Mouse (Mus musculus) kidney, adult 8-10 months (tissue): ENCODE results near the gene Mbnl1.

ENCODE experiments used
- DNase-seq, 2 experiments: peaks; one replicate each; pipeline ENCODE4 v3.0.0; 2022

Mbnl1 gene

DNA sequence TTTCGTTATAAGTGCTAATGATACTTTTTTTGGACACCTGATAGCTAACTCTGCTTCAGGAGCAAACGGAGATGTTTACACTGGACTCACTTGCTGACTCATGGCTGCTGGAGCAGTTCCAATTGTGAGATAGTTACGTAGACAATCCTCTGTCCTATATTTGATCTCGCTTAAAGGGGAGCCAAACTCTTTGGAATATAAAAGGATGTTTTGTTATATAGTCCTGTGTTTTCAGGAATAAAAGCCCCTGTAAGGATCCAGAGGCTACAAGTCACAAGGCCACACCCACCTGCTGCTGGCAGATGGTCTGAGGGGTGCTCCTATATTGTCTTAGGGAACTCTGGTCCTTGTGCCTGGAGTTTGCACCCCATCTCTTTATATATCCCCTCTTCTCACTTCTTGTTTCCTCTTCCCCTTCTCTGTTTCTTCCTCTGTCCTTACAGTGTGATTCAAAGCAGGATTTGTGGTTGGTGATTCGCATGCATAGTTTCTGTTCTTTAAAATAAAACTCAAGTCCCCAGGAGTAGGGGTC is 97.9 kb downstream of the Mbnl1 start:
- DNase-seq, result peak; percentile 62 to 70

GRCm38 (mm10) chr3:60571493-60571892 is 98.9 kb downstream of the Mbnl1 start:
- DNase-seq, result no peak

- no peak for DNase-seq
These were observed 101.6 kb downstream of the Mbnl1 start for GRCm38 (mm10) chr3:60574199-60574598.

- no peak for DNase-seq
These were observed 102.4 kb downstream of the Mbnl1 start for GRCm38 (mm10) chr3:60574849-60575524.

DNA sequence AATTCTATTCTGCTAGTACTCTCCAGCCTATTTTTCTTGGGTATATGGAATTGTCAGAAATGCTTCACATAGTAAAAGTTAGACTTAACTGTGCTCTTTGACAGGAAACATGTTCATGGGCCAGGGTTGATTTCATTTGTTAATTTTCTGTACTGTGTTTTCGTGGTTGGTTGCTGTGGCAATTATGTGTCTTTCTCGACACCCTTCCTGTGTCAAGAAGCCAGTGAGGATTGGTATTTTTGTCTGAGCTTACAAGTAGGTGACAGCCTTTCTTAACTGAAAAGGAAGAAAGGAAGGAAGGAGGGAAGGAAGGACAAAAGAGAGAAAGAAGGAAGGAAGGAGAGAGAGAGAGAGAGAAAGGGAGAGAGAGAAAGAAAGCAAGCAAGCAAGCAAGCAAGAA is 103.3 kb downstream of the Mbnl1 start:
- DNase-seq, result no peak

- DNase-seq, result peak; percentile 50 to 56
These were observed 103.9 kb downstream of the Mbnl1 start for GRCm38 (mm10) chr3:60576366-60577046.

DNA sequence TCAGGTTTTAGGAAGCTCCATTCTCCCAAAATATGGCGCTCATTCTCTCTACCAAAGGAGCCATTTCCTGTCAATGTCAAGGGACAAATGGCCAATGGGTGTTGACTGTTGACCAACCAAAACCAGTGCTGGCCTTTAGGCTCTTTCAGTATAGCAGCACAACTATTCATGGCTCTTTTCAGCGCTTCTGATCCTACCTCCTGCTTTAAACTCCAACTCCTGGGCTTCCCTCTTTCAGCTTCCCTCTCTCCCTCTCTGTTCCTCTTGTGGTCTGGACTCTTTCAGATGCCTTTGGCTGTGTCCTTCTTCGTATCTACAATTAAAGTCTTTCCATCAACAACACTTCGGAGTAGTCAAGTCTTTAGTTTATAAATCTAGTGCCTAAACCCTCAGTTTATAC is 107.2 kb downstream of the Mbnl1 start:
- DNase-seq, result no peak

- DNase-seq, result no peak
These were observed 108.1 kb downstream of the Mbnl1 start for GRCm38 (mm10) chr3:60580699-60581098.

DNA sequence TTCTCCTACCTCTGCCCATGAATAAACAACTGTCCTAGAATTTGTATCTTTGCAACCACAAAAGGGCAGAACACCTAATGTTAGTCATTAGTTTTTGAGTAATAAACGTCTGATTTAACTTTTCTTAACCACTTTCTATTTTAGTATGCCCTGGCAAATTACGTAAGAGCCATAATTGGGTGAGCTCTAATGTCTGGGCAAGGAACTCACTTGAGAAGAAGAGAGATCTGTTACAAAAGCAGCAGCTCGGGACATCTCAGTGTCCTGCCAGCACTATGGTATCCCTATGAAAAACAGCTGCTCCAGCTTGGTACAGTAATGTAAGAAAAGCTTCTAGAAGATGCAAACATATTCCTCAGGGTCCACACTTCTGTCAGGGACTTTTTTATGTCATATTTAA is 109.5 kb downstream of the Mbnl1 start:
- DNase-seq, result no peak

- no peak for DNase-seq
These were observed 110.0 kb downstream of the Mbnl1 start for GRCm38 (mm10) chr3:60582620-60583019.

DNA sequence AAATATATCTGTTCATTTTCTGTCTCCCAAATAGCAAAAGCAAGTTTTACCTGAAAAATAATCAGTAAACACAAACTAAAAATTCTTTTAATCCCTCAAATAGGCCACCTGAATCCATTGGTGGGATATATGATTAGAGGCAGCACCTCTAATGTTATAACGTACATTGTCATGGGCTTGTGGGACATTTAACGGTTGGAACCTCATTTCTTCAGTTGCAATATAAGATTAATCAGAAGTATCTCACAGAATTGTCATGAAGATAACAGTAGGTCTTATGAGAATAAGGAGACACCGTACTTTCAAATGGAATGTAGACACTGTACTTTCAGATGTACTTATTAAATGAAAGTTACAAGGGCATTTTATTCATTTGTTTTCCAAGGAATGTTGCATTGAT is 112.1 kb downstream of the Mbnl1 start:
- DNase-seq, result no peak

DNA sequence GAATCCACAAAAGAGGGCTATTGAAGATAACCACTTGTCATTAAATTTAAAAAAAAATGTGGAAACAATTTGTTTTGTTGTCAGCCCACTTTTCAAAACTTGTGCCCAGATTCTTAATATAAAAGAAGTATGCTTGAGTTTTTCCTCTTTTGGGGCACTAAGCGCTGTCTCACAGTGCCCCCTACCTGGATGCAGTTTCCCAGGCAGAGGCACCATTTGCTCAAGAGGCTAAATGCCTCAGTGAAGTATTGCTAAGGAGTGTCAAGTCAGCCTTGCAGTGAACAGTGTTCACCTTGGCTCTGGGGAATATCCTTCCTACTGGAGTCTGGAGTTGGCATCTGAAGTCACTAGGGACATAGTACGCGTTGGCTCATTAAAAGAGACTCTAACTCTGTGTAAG is 113.4 kb downstream of the Mbnl1 start:
- no peak for DNase-seq

- DNase-seq, result no peak
These were observed 114.5 kb downstream of the Mbnl1 start for GRCm38 (mm10) chr3:60587149-60587548.

- DNase-seq, result no peak
These were observed 116.7 kb downstream of the Mbnl1 start for GRCm38 (mm10) chr3:60589361-60589760.

DNA sequence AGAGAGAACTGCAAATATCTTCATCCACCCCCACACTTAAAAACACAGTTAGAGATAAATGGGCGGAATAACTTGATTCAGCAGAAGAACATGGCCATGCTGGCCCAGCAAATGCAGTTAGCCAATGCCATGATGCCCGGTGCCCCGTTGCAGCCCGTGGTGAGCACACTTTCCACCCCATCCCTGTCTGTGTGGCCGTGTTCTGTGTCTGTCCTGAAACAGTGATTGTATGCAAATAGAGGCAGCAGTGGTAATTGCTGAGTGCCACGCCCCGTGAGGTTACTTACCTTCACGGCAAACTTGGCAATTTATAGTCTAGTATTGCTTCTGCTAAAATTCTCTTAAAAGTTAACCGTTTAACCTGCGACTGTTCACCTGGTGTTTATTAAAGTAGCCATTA is 123.0 kb downstream of the Mbnl1 start:
- no peak for DNase-seq

GRCm38 (mm10) chr3:60596985-60597384 is 124.4 kb downstream of the Mbnl1 start:
- DNase-seq, result no peak

- peak; percentile 39 to 86 for DNase-seq
These were observed 129.1 kb downstream of the Mbnl1 start for GRCm38 (mm10) chr3:60601686-60602085.

- no peak for DNase-seq
These were observed 130.4 kb downstream of the Mbnl1 start for GRCm38 (mm10) chr3:60602923-60603549.

GRCm38 (mm10) chr3:60603637-60604036 is 131.0 kb downstream of the Mbnl1 start:
- no peak for DNase-seq

- DNase-seq, result no peak
These were observed 131.6 kb downstream of the Mbnl1 start for GRCm38 (mm10) chr3:60604205-60604604.

DNA sequence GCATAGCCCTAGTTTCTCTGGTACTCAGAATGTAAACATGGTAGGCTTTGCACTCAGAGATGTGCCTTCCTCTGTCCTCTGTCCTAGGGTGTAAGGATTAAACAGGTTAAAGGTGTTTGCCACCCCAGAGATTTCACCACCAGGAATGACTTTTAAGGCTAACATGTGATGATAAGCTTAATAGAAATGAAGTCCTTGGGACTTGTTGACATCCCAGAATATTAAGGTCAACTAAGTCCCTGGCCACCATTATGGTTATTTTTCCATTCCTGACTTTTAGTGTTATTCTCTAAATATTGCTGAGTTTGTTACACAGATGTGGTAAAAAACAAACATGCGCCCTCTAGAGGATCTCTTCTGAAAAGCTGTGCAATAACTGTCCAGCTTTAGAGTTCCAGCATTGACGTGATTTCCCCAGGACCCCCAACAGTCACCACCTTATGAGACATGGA is 136.3 kb downstream of the Mbnl1 start:
- DNase-seq, result no peak

GRCm38 (mm10) chr3:60611839-60612238 is 139.2 kb downstream of the Mbnl1 start:
- DNase-seq, result peak in 1 of 2 experiments; percentile 45

DNA sequence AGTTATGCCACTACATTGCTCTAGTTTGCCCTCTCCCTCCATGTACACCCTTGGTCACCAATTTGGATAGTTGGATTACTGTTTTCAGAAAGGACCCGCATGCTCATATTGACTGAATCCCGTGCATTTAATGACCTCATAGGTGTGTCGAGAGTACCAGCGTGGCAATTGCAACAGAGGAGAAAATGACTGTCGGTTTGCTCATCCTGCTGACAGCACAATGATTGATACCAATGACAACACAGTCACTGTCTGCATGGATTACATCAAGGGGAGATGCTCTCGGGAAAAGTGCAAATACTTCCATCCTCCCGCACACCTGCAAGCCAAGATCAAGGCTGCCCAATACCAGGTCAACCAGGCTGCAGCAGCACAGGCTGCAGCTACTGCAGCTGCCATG is 140.5 kb downstream of the Mbnl1 start:
- no peak for DNase-seq

- peak; percentile 34 to 53 for DNase-seq
These were observed 141.9 kb downstream of the Mbnl1 start for GRCm38 (mm10) chr3:60614516-60614915.
